Mouse (Mus musculus): Measurements from ENCODE around the gene Rap2c. TPM values are rescaled to one million over a fixed set of nuclear protein-coding genes. Genes with fewer than 3 reads are reported as not detected.

Gene Rap2c
- total RNA-seq, 2 experiments from 2014 or later = 26.0 to 26.7 TPM

GRCm38 (mm10) chrX:50969907-50970306, 47.9 kb downstream of the Rap2c start:
- DNase-seq (ENCODE audit: extremely low spot score in 1 of 2, low spot score in 1 of 2) = no peak

DNA sequence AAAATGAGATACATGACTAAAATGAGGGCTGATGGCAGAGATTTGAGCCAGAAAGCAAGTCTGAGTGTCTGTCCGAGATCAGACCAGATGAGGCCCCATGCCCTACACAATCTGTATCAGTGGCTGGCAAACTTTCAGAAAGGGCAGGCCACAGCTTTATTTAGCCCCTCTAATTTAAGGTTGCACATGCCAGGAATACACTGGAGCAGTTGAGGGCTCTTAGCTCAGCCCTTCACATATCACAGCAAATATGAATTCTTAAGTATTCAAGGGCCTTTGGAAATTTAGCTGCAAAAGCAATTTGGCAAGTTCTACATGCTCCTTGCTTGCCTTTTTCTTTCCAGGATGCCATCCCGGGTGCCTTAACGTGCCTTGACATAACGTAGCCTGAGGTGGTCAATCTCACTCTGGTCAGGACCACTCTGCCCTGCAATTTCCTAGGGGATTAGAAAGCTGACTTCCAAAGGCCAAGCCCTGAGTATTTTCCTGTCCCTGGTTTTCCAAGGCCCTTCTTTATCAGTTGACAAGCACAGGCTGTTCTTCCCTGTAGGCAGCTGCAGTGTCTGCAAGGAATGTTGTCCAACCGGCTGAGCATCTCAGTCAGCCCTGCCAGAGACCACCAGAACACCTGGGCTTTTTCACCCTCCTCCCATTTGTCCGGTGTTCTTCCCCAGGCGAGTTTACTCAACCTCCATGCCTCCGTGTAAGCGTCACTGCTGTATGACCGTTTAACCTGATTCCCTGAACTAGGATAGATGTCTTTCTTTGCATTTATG, 49.5 kb downstream of the Rap2c start:
- no peak for DNase-seq (ENCODE audit: extremely low spot score in 1 of 2, low spot score in 1 of 2)

- DNase-seq (ENCODE audit: extremely low spot score in 1 of 2, low spot score in 1 of 2) = no peak
Observed at GRCm38 (mm10) chrX:50965157-50965556, 52.7 kb downstream of the Rap2c start.

GRCm38 (mm10) chrX:50962955-50963354, 54.9 kb downstream of the Rap2c start:
- no peak for DNase-seq (ENCODE audit: extremely low spot score in 1 of 2, low spot score in 1 of 2)

Other genes starting within 250 kb of the Rap2c start
- 1 to 10 TPM; 4.7 to 4.9 TPM for gene Stk26, start 177.0 kb downstream of the Rap2c start, total RNA-seq (2021)
- 1 to 10 TPM; 2.2 to 3.3 TPM for gene Frmd7, start 75.3 kb downstream of the Rap2c start, total RNA-seq (2021)
- gene Mbnl3, start 188.5 kb upstream of the Rap2c start, total RNA-seq (2021) = under 1 TPM in 1 of 2 experiments, not detected in 1; 0.10 TPM